Mouse (Mus musculus) macrophage (primary cell): ENCODE measurements around the gene Ccdc61. TPM values are rescaled to one million over a fixed set of nuclear protein-coding genes. Genes with fewer than 3 reads are reported as not detected.
"Not testable (repeated sequence)": the region's sequence is repeated elsewhere in the genome, so short reads cannot be mapped to it uniquely, and the experiment has no call there.

ENCODE experiments used
- H3K27ac ChIP-seq: fragments of 350-480 bp; formaldehyde crosslinking; 2 replicates; pipeline ENCODE4 v1.9.0; 2021
- H3K36me3 ChIP-seq: fragments of 350-480 bp; formaldehyde crosslinking; 2 replicates; pipeline ENCODE4 v1.9.0; 2021; ENCODE audit errors: inconsistent target
- H3K4me3 ChIP-seq: fragments of 350-480 bp; formaldehyde crosslinking; 2 replicates; pipeline ENCODE4 v1.9.0; 2021; ENCODE audit errors: inconsistent target
- H3K79me2 ChIP-seq: fragments of 350-480 bp; formaldehyde crosslinking; 2 replicates; pipeline ENCODE4 v1.9.0; 2021; ENCODE audit errors: inconsistent target
- WGBS: methylation state at CpG from one replicate; pipeline ENCODE4 v1.1.7; 2026; ENCODE audit warnings: inconsistent platforms; ENCODE audit not compliant: missing documents; 5-methylcytosine and 5-hydroxymethylcytosine counted together
- polyA plus RNA-seq: library from polyadenylated mRNA; stranded (reverse); fragments of 250-400 nt; gene quantifications from 3 replicates; pipeline ENCODE4 v1.2.4, GENCODE M21; 2018; ENCODE audit warnings: inconsistent platforms

Gene Ccdc61
- polyA plus RNA-seq, 1 experiment from 2014 or later = 4.1 TPM

- Histone ChIP-seq H3K79me2 (no peaks in the 10 kb centered on the region), H3K4me3 (no peak overlapping the region), H3K36me3 (no peaks in the 10 kb centered on the region), H3K27ac (no peak overlapping the region)
- 20% methylated on average over 33 of the region's 33 CpGs for WGBS
These were observed 18.2 kb downstream of the Ccdc61 start for GRCm38 (mm10) chr7:18891872-18892599.

- Histone ChIP-seq H3K27ac (no peak overlapping the region), H3K36me3 (no peaks in the 10 kb centered on the region), H3K4me3 (no peak overlapping the region), H3K79me2 (no peaks in the 10 kb centered on the region)
- WGBS = 96% methylated on average over 8 of the region's 8 CpGs
These were observed 19.4 kb downstream of the Ccdc61 start for GRCm38 (mm10) chr7:18890848-18891247.

GRCm38 (mm10) chr7:18886963-18887362, 23.3 kb downstream of the Ccdc61 start:
- Histone ChIP-seq H3K27ac (no peak overlapping the region), H3K4me3 (no peak overlapping the region), H3K36me3 (no peaks in the 10 kb centered on the region), H3K79me2 (no peaks in the 10 kb centered on the region)
- 100% methylated on average over 1 of the region's 1 CpGs for WGBS

GRCm38 (mm10) chr7:18884745-18885422, 25.3 kb downstream of the Ccdc61 start:
- H3K79me2 ChIP-seq = no peaks in the 10 kb centered on the region
- 20% methylated on average over 13 of the region's 13 CpGs for WGBS
- no peak overlapping the region for H3K27ac ChIP-seq
- no peak overlapping the region for H3K4me3 ChIP-seq
- no peaks in the 10 kb centered on the region for H3K36me3 ChIP-seq

GRCm38 (mm10) chr7:18883991-18884744, 26.0 kb downstream of the Ccdc61 start:
- WGBS = 45% methylated on average over 9 of the region's 9 CpGs
- no peak overlapping the region for H3K4me3 ChIP-seq
- no peak overlapping the region for H3K27ac ChIP-seq
- H3K36me3 ChIP-seq = no peaks in the 10 kb centered on the region
- H3K79me2 ChIP-seq = no peaks in the 10 kb centered on the region

GRCm38 (mm10) chr7:18878691-18879090, 31.5 kb downstream of the Ccdc61 start:
- 91% methylated on average over 7 of the region's 7 CpGs for WGBS

GRCm38 (mm10) chr7:18875372-18875771, 34.8 kb downstream of the Ccdc61 start:
- 82% methylated on average over 4 of the region's 5 CpGs for WGBS
- no peaks in the 10 kb centered on the region for H3K79me2 ChIP-seq
- no peaks in the 10 kb centered on the region for H3K36me3 ChIP-seq
- no peak overlapping the region for H3K27ac ChIP-seq
- H3K4me3 ChIP-seq = no peak overlapping the region

More at GRCm38 (mm10) chr7:18878691-18879090, 31.5 kb downstream of the Ccdc61 start:
- Histone ChIP-seq H3K4me3 (no peak overlapping the region), H3K27ac (no peak overlapping the region), H3K36me3 (no peaks in the 10 kb centered on the region), H3K79me2 (no peaks in the 10 kb centered on the region)

- no peaks in the 10 kb centered on the region for H3K79me2 ChIP-seq
- H3K36me3 ChIP-seq = no peaks in the 10 kb centered on the region
- no peak overlapping the region for H3K4me3 ChIP-seq
- under 1% methylated on average over 10 of the region's 10 CpGs for WGBS
- no peak overlapping the region for H3K27ac ChIP-seq
These were observed 37.0 kb downstream of the Ccdc61 start for GRCm38 (mm10) chr7:18873253-18873652.

- no peak overlapping the region for H3K4me3 ChIP-seq
- WGBS = 9% methylated on average over 7 of the region's 7 CpGs
- no peaks in the 10 kb centered on the region for H3K36me3 ChIP-seq
- H3K27ac ChIP-seq = no peak overlapping the region
- no peaks in the 10 kb centered on the region for H3K79me2 ChIP-seq
These were observed 37.4 kb downstream of the Ccdc61 start for GRCm38 (mm10) chr7:18872816-18873215.

GRCm38 (mm10) chr7:18872014-18872802, 38.0 kb downstream of the Ccdc61 start:
- 29% methylated on average over 14 of the region's 14 CpGs for WGBS
- no peaks in the 10 kb centered on the region for H3K79me2 ChIP-seq
- no peaks in the 10 kb centered on the region for H3K36me3 ChIP-seq
- H3K27ac ChIP-seq = no peak overlapping the region
- no peak overlapping the region for H3K4me3 ChIP-seq

- not testable (repeated sequence) for H3K79me2 ChIP-seq, H3K27ac ChIP-seq, H3K4me3 ChIP-seq, H3K36me3 ChIP-seq
- no CpG with 5 or more reads among the region's 8 CpGs for WGBS
These were observed 39.2 kb downstream of the Ccdc61 start, which contains the start of gene Pglyrp1 for GRCm38 (mm10) chr7:18871031-18871430. TSS of gene Pglyrp1 (plus strand) at chr7:18871331.

GRCm38 (mm10) chr7:18868491-18868890, 41.7 kb downstream of the Ccdc61 start:
- Histone ChIP-seq H3K36me3 (no peaks in the 10 kb centered on the region), H3K4me3 (no peak overlapping the region), H3K27ac (no peak overlapping the region), H3K79me2 (no peaks in the 10 kb centered on the region)
- 86% methylated on average over 2 of the region's 2 CpGs for WGBS

GRCm38 (mm10) chr7:18862801-18863200, 47.4 kb downstream of the Ccdc61 start:
- 93% methylated on average over 5 of the region's 6 CpGs for WGBS
- no peak overlapping the region for H3K4me3 ChIP-seq

GRCm38 (mm10) chr7:18858310-18858916, 51.8 kb downstream of the Ccdc61 start:
- 86% methylated on average over 4 of the region's 5 CpGs for WGBS
- H3K27ac ChIP-seq = no peak overlapping the region
- H3K36me3 ChIP-seq = no peaks in the 10 kb centered on the region
- no peaks in the 10 kb centered on the region for H3K79me2 ChIP-seq
- no peak overlapping the region for H3K4me3 ChIP-seq

More at GRCm38 (mm10) chr7:18862801-18863200, 47.4 kb downstream of the Ccdc61 start:
- Histone ChIP-seq H3K79me2 (no peaks in the 10 kb centered on the region), H3K27ac (no peak overlapping the region), H3K36me3 (no peaks in the 10 kb centered on the region)
